Mouse (Mus musculus) stomach, embryonic 14.5 days (tissue): ENCODE measurements at regions not wholly inside any gene's neighbourhood (a gene's known extent, or its start where the extent isn't known, plus 50 kb on each side); places are given as distances from the start of the nearest gene placed in this dataset.

Source experiments
- ATAC-seq: fragments of 200-750 bp; cut with Nextera tagmentation; 2 replicates; pipeline ENCODE4 v1.8.0; 2017; ENCODE audit warnings: low read depth, moderate TSS enrichment; ENCODE audit not compliant: insufficient number of reproducible peaks, insufficient read depth, low FRiP score
- H3K27ac ChIP-seq: fragments of 300-500 bp; sonication (generic); 2 replicates; pipeline ENCODE4 v1.5.1; 2014; ENCODE audit warnings: mild to moderate bottlenecking, low read length, moderate library complexity, mixed read lengths
- H3K27me3 ChIP-seq: fragments of 300-500 bp; sonication (generic); 2 replicates; pipeline ENCODE4 v1.6.1; 2014; ENCODE audit warnings: low read length, control low read depth, mixed read lengths; ENCODE audit not compliant: control insufficient read depth, insufficient read depth
- H3K36me3 ChIP-seq: fragments of 300-500 bp; sonication (generic); 2 replicates; pipeline ENCODE4 v1.6.1; 2014; ENCODE audit warnings: mild to moderate bottlenecking, control low read depth, low read length, moderate library complexity, mixed read lengths; ENCODE audit not compliant: control insufficient read depth, insufficient read depth
- H3K4me1 ChIP-seq: fragments of 300-500 bp; sonication (generic); 2 replicates; pipeline ENCODE4 v1.6.1; 2014; ENCODE audit warnings: low read length, control low read depth, mixed read lengths; ENCODE audit not compliant: control insufficient read depth, insufficient read depth
- H3K4me2 ChIP-seq: fragments of 300-500 bp; sonication (generic); replicated peaks from 2 replicates; pipeline ENCODE4 v1.6.1; 2014; ENCODE audit warnings: low read depth, low read length, control low read depth
- H3K4me3 ChIP-seq: fragments of 300-500 bp; sonication (generic); 2 replicates; pipeline ENCODE4 v1.5.1; 2014; ENCODE audit warnings: low read depth, low read length, control low read depth
- H3K9ac ChIP-seq: fragments of 300-500 bp; sonication (generic); replicated peaks from 2 replicates; pipeline ENCODE4 v1.6.1; 2014; ENCODE audit warnings: low read depth, mild to moderate bottlenecking, control low read depth, low read length, moderate library complexity, mixed read lengths
- H3K9me3 ChIP-seq: fragments of 300-500 bp; sonication (generic); 2 replicates; pipeline ENCODE4 v1.6.1; 2016; ENCODE audit warnings: low read depth, low read length, control low read depth; ENCODE audit not compliant: control insufficient read depth
- WGBS: fragments of 180-500 bp; shearing (Covaris S2); extraction: QIAGEN DNeasy Blood & Tissue Kit; methylation state at CpG from one replicate; pipeline ENCODE4 v1.1.7; 2014; 5-methylcytosine and 5-hydroxymethylcytosine counted together

- Histone ChIP-seq H3K4me3 (no peak overlapping the region), H3K27ac (no peak overlapping the region), H3K27me3 (no peaks in the 10 kb centered on the region), H3K36me3 (no peaks in the 10 kb centered on the region), H3K4me2 (no peak overlapping the region), H3K9ac (no peak overlapping the region), H3K4me1 (no peaks in the 10 kb centered on the region), H3K9me3 (no peaks in the 10 kb centered on the region)
- ATAC-seq: no peak
- WGBS: 83% methylated on average over 7 of the region's 7 CpGs
Measured at GRCm38 (mm10) chr4:142353526-142353925, 114.3 kb upstream of the Kazn start.

GRCm38 (mm10) chr4:142351831-142352230, 112.6 kb upstream of the Kazn start:
- no peaks in the 10 kb centered on the region for H3K27me3 ChIP-seq
- no peak for ATAC-seq
- 73% methylated on average over 3 of the region's 3 CpGs for WGBS
- no peak overlapping the region for H3K9ac ChIP-seq
- no peaks in the 10 kb centered on the region for H3K4me1 ChIP-seq
- H3K4me2 ChIP-seq: no peak overlapping the region
- no peaks in the 10 kb centered on the region for H3K36me3 ChIP-seq
- no peaks in the 10 kb centered on the region for H3K9me3 ChIP-seq
- H3K4me3 ChIP-seq: no peak overlapping the region
- no peak overlapping the region for H3K27ac ChIP-seq

- 89% methylated on average over 8 of the region's 8 CpGs for WGBS
- H3K27me3 ChIP-seq: no peaks in the 10 kb centered on the region
Measured at GRCm38 (mm10) chr4:142350986-142351385, 111.8 kb upstream of the Kazn start.

GRCm38 (mm10) chr4:142348910-142349309, 109.7 kb upstream of the Kazn start:
- Histone ChIP-seq H3K4me1 (no peaks in the 10 kb centered on the region; the same call in 1 of the 2 replicates), H3K4me2 (no peak overlapping the region), H3K27ac (no peak overlapping the region), H3K27me3 (no peaks in the 10 kb centered on the region), H3K36me3 (no peaks in the 10 kb centered on the region), H3K4me3 (no peak overlapping the region), H3K9ac (no peak overlapping the region), H3K9me3 (no peaks in the 10 kb centered on the region)
- 49% methylated on average over 6 of the region's 6 CpGs for WGBS
- no peak for ATAC-seq

More at GRCm38 (mm10) chr4:142350986-142351385, 111.8 kb upstream of the Kazn start:
- Histone ChIP-seq H3K27ac (no peak overlapping the region), H3K4me3 (no peak overlapping the region), H3K36me3 (no peaks in the 10 kb centered on the region), H3K4me2 (no peak overlapping the region), H3K4me1 (no peaks in the 10 kb centered on the region; the same call in 1 of the 2 replicates), H3K9ac (no peak overlapping the region), H3K9me3 (no peaks in the 10 kb centered on the region)
- ATAC-seq: no peak

- Histone ChIP-seq H3K9ac (no peak overlapping the region), H3K4me3 (no peak overlapping the region), H3K27ac (no peak overlapping the region), H3K4me1 (no peaks in the 10 kb centered on the region; the same call in 1 of the 2 replicates), H3K27me3 (no peaks in the 10 kb centered on the region), H3K9me3 (no peaks in the 10 kb centered on the region), H3K36me3 (no peaks in the 10 kb centered on the region), H3K4me2 (no peak overlapping the region)
- WGBS: 78% methylated on average over 19 of the region's 19 CpGs
- no peak for ATAC-seq
Measured at GRCm38 (mm10) chr4:142342482-142343206, 103.4 kb upstream of the Kazn start.

- Histone ChIP-seq H3K9me3 (no peaks in the 10 kb centered on the region), H3K4me1 (no peaks in the 10 kb centered on the region; the same call in 1 of the 2 replicates), H3K27ac (no peak overlapping the region), H3K4me3 (no peak overlapping the region), H3K4me2 (no peak overlapping the region), H3K9ac (no peak overlapping the region), H3K27me3 (no peaks in the 10 kb centered on the region), H3K36me3 (no peaks in the 10 kb centered on the region)
- ATAC-seq: no peak
- WGBS: 76% methylated on average over 4 of the region's 4 CpGs
Measured at GRCm38 (mm10) chr4:142341305-142341704, 102.1 kb upstream of the Kazn start.

- Histone ChIP-seq H3K4me2 (no peak overlapping the region), H3K9me3 (no peaks in the 10 kb centered on the region; the same call in 1 of the 2 replicates), H3K4me3 (no peak overlapping the region), H3K27ac (no peak overlapping the region), H3K4me1 (no peaks in the 10 kb centered on the region), H3K36me3 (no peaks in the 10 kb centered on the region), H3K27me3 (no peaks in the 10 kb centered on the region), H3K9ac (no peak overlapping the region)
- no peak for ATAC-seq
- WGBS: 20% methylated on average over 3 of the region's 3 CpGs
Measured at GRCm38 (mm10) chr4:142340057-142340456, 100.9 kb upstream of the Kazn start.

GRCm38 (mm10) chr4:142337701-142338100, 98.5 kb upstream of the Kazn start:
- Histone ChIP-seq H3K4me3 (no peak overlapping the region), H3K27me3 (no peaks in the 10 kb centered on the region), H3K4me2 (no peak overlapping the region), H3K27ac (no peak overlapping the region), H3K9me3 (no peaks in the 10 kb centered on the region; the same call in 1 of the 2 replicates), H3K9ac (no peak overlapping the region), H3K36me3 (no peaks in the 10 kb centered on the region), H3K4me1 (no peaks in the 10 kb centered on the region)
- no peak for ATAC-seq
- WGBS: 91% methylated on average over 8 of the region's 8 CpGs

GRCm38 (mm10) chr4:142336943-142337342, 97.7 kb upstream of the Kazn start:
- Histone ChIP-seq H3K4me1 (no peaks in the 10 kb centered on the region), H3K27ac (no peak overlapping the region), H3K36me3 (no peaks in the 10 kb centered on the region), H3K4me3 (no peak overlapping the region), H3K4me2 (no peak overlapping the region), H3K9me3 (no peaks in the 10 kb centered on the region; the same call in 1 of the 2 replicates), H3K9ac (no peak overlapping the region), H3K27me3 (no peaks in the 10 kb centered on the region)
- WGBS: 57% methylated on average over 2 of the region's 2 CpGs
- no peak for ATAC-seq
